Mouse (Mus musculus) small intestine, adult 2 months (tissue): ENCODE measurements at regions not wholly inside any gene's neighbourhood (a gene's known extent, or its start where the extent isn't known, plus 50 kb on each side); places are given as distances from the start of the nearest gene placed in this dataset.

Experiments used
- H3K27ac ChIP-seq: fragments of 200-500 bp; 2 replicates; pipeline ENCODE4 v1.5.1; 2012; ENCODE audit warnings: low read depth, low read length, control low read depth, inconsistent platforms; ENCODE audit not compliant: insufficient read depth
- H3K27me3 ChIP-seq: fragments of 200-500 bp; 2 replicates; pipeline ENCODE4 v1.6.1; 2012; ENCODE audit warnings: mild to moderate bottlenecking, moderate library complexity, low read length, inconsistent platforms; ENCODE audit not compliant: control insufficient read depth, insufficient read depth
- H3K36me3 ChIP-seq: fragments of 200-500 bp; 2 replicates; pipeline ENCODE4 v1.6.1; 2012; ENCODE audit warnings: mild to moderate bottlenecking, low read length, control low read depth, inconsistent platforms; ENCODE audit not compliant: control insufficient read depth, insufficient read depth
- H3K4me1 ChIP-seq: fragments of 200-500 bp; 2 replicates; pipeline ENCODE4 v1.6.1; 2012; ENCODE audit warnings: low read length, inconsistent platforms, mixed read lengths; ENCODE audit not compliant: control insufficient read depth, insufficient read depth, insufficient read length
- H3K4me3 ChIP-seq: fragments of 200-500 bp; 2 replicates; pipeline ENCODE4 v1.5.1; 2012; ENCODE audit warnings: low read depth, mild to moderate bottlenecking, control low read depth, inconsistent platforms, low read length, moderate library complexity
- CTCF ChIP-seq: fragments of 200-500 bp; IDR thresholded peaks from 2 replicates; pipeline ENCODE4 v1.5.1; 2012; ENCODE audit warnings: low read depth, mild to moderate bottlenecking, control low read depth, inconsistent platforms, low read length, moderate library complexity, mixed read lengths; ENCODE audit not compliant: insufficient replicate concordance, insufficient read length; ENCODE audit errors: extremely low read depth
- POLR2A ChIP-seq: fragments of 200-500 bp; IDR thresholded peaks from 2 replicates; pipeline ENCODE4 v1.6.1; 2012; ENCODE audit warnings: low read depth, mild to moderate bottlenecking, control low read depth, inconsistent platforms, low read length, moderate library complexity
- WGBS: fragments of 180-500 bp; shearing (Covaris S2); methylation state at CpG from one replicate; pipeline ENCODE4 v1.1.7; 2018; 5-methylcytosine and 5-hydroxymethylcytosine counted together

GRCm38 (mm10) chr3:115588585-115588984, 126.3 kb downstream of the S1pr1 start:
- Histone ChIP-seq H3K27ac (no peak overlapping the region), H3K4me1 (no peaks in the 10 kb centered on the region), H3K4me3 (no peak overlapping the region), H3K36me3 (no peaks in the 10 kb centered on the region), H3K27me3 (no peaks in the 10 kb centered on the region)
- WGBS, result 74% methylated on average over 2 of the region's 2 CpGs
- no peak for TF ChIP-seq POLR2A
- no peak for TF ChIP-seq CTCF

GRCm38 (mm10) chr3:115580131-115580932, 134.5 kb downstream of the S1pr1 start:
- no peak overlapping the region for H3K27ac ChIP-seq
- H3K27me3 ChIP-seq, result no peaks in the 10 kb centered on the region
- H3K36me3 ChIP-seq, result no peaks in the 10 kb centered on the region
- no peak overlapping the region for H3K4me3 ChIP-seq
- no peaks in the 10 kb centered on the region for H3K4me1 ChIP-seq
- no peak for TF ChIP-seq CTCF
- no peak for TF ChIP-seq POLR2A
- WGBS, result 73% methylated on average over 4 of the region's 4 CpGs

- WGBS, result 89% methylated on average over 2 of the region's 2 CpGs
- no peak overlapping the region for H3K27ac ChIP-seq
- TF ChIP-seq POLR2A (no peak), CTCF (no peak)
- no peaks in the 10 kb centered on the region for H3K4me1 ChIP-seq
- no peaks in the 10 kb centered on the region for H3K36me3 ChIP-seq
- no peak overlapping the region for H3K4me3 ChIP-seq
- no peaks in the 10 kb centered on the region for H3K27me3 ChIP-seq
These were observed 139.5 kb downstream of the S1pr1 start for GRCm38 (mm10) chr3:115575371-115575770.

GRCm38 (mm10) chr3:115562735-115563134, 152.1 kb downstream of the S1pr1 start:
- H3K4me1 ChIP-seq, result no peaks in the 10 kb centered on the region
- no peak for TF ChIP-seq CTCF
- TF ChIP-seq POLR2A, result no peak
- WGBS, result 83% methylated on average over 7 of the region's 7 CpGs
- no peak overlapping the region for H3K27ac ChIP-seq
- no peak overlapping the region for H3K4me3 ChIP-seq
- no peaks in the 10 kb centered on the region for H3K27me3 ChIP-seq
- H3K36me3 ChIP-seq, result no peaks in the 10 kb centered on the region

- H3K4me1 ChIP-seq, result no peaks in the 10 kb centered on the region
- no peaks in the 10 kb centered on the region; the same call in 1 of the 2 replicates for H3K27me3 ChIP-seq
- H3K36me3 ChIP-seq, result no peaks in the 10 kb centered on the region
- 76% methylated on average over 10 of the region's 10 CpGs for WGBS
- H3K27ac ChIP-seq, result no peak overlapping the region
- no peak for TF ChIP-seq POLR2A
- TF ChIP-seq CTCF, result no peak
- no peak overlapping the region for H3K4me3 ChIP-seq
These were observed 159.8 kb downstream of the S1pr1 start for GRCm38 (mm10) chr3:115554809-115555708.

GRCm38 (mm10) chr3:115553848-115554515, 160.9 kb downstream of the S1pr1 start:
- no peak overlapping the region for H3K27ac ChIP-seq
- H3K36me3 ChIP-seq, result no peaks in the 10 kb centered on the region
- H3K4me1 ChIP-seq, result no peaks in the 10 kb centered on the region
- TF ChIP-seq POLR2A, result no peak
- no peak for TF ChIP-seq CTCF
- H3K27me3 ChIP-seq, result no peaks in the 10 kb centered on the region; the same call in 1 of the 2 replicates
- no peak overlapping the region for H3K4me3 ChIP-seq
- WGBS, result 45% methylated on average over 10 of the region's 10 CpGs
